Mouse (Mus musculus): Measurements from ENCODE around the gene Hoxb7. TPM values are rescaled to one million over a fixed set of nuclear protein-coding genes. Genes with fewer than 3 reads are reported as not detected.

The Hoxb7 gene
- polyA plus RNA-seq, 1 experiment = 13.1 TPM

DNA sequence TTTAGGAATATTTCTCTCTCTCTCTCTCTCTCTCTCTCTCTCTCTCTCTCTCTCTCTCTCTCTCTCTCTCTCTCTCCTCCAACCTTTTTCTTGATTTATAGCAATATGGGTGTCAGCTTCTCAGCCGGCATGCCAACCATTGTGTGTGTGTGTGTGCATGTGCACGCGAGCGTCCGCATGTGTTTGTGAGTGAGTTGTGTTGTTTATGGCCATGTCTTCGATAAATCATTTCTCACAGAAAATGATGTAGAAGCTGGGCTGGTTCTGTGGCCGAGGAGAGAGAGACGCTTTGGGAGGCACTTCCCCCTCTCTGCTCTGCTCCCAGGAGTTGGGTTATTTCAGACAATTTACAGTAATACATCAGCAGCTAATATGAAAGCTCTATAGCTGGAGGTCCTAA, 42.2 kb downstream of the Hoxb7 start:
- no peak for TF ChIP-seq POLR2A (IDR thresholded peaks at IDR 0.05; ENCODE audit: low read depth, low read length)
- H3K4me3 ChIP-seq (ENCODE audit: insufficient read depth, low read length) = no peak overlapping the region
- H3K27ac ChIP-seq (ENCODE audit: insufficient read depth, low read length) = peak overlapping the region; percentile 4; the same call in 1 of the 2 replicates
- H3K4me1 ChIP-seq (ENCODE audit: control insufficient read depth, insufficient read depth, low read length) = no peaks in the 10 kb centered on the region

DNA sequence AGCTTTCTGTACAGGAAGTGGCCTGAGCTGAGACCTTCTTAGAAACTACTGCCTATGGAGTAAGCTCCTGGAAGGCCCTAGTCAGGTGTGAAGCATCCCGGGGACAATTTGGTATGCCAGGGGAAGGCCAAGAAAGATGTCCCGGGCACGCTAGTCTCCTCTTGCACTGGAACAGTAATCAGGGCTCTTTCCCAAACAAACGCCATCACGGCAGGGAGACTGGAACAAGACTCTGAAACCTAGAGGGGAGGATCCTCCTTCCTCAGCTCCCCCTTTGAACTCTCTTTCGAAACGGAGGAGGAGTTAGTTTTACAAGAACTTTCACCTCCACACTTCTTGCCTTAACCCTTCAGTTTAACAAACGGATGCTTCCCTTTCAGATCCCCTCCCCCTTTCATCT, 45.7 kb downstream of the Hoxb7 start:
- Histone ChIP-seq H3K4me1 (ENCODE audit: control insufficient read depth, insufficient read depth, low read length) (no peaks in the 10 kb centered on the region), H3K4me3 (ENCODE audit: insufficient read depth, low read length) (peak overlapping the region; percentile 23), H3K27ac (ENCODE audit: insufficient read depth, low read length) (peak overlapping the region; percentile 81)

GRCm38 (mm10) chr11:96332618-96333032, 46.2 kb downstream of the Hoxb7 start:
- H3K27ac ChIP-seq (ENCODE audit: insufficient read depth, low read length) = peak overlapping the region; percentile 81
- no peak for TF ChIP-seq CTCF (IDR thresholded peaks at IDR 0.05; ENCODE audit: borderline replicate concordance, insufficient read depth, low read length)
- 0 out of 2 replicates have a peak, but pooled peaks have one; percentile 15 for TF ChIP-seq POLR2A (IDR thresholded peaks at IDR 0.05; ENCODE audit: low read depth, low read length)

More for the DNA sequence above, 45.7 kb downstream of the Hoxb7 start:
- no peak for TF ChIP-seq CTCF (IDR thresholded peaks at IDR 0.05; ENCODE audit: borderline replicate concordance, insufficient read depth, low read length)
- no peak for TF ChIP-seq POLR2A (IDR thresholded peaks at IDR 0.05; ENCODE audit: low read depth, low read length)

GRCm38 (mm10) chr11:96333241-96334001, 47.0 kb downstream of the Hoxb7 start:
- no peaks in the 10 kb centered on the region for H3K4me1 ChIP-seq (ENCODE audit: control insufficient read depth, insufficient read depth, low read length)
- TF ChIP-seq CTCF (IDR thresholded peaks at IDR 0.05; ENCODE audit: borderline replicate concordance, insufficient read depth, low read length) (no peak), POLR2A (IDR thresholded peaks at IDR 0.05; ENCODE audit: low read depth, low read length) (0 out of 2 replicates have a peak, but pooled peaks have one; percentile 8)
- H3K4me3 ChIP-seq (ENCODE audit: insufficient read depth, low read length) = peak overlapping the region; percentile 23
- peak overlapping the region; percentile 81 for H3K27ac ChIP-seq (ENCODE audit: insufficient read depth, low read length)

More at GRCm38 (mm10) chr11:96332618-96333032, 46.2 kb downstream of the Hoxb7 start:
- Histone ChIP-seq H3K4me3 (ENCODE audit: insufficient read depth, low read length) (peak overlapping the region; percentile 23), H3K4me1 (ENCODE audit: control insufficient read depth, insufficient read depth, low read length) (no peaks in the 10 kb centered on the region)

DNA sequence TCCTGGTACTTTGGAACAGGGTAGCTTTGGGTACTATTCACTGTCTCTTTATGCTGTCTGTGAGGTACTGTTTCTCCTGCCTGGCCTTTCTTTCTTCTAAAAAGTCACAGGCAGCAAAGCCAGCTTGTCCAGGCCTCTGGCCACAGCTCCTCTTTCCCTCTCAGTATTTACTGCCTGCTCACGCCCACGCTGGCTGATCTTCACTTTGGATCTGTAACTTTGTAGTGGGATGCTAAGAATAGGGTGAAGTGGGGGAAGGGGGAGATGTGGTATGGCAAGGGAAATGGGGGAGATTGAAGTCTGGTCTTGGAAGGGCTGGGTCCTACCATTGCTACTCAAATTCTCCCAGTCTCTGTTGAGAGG, 47.6 kb downstream of the Hoxb7 start:
- Histone ChIP-seq H3K4me1 (ENCODE audit: control insufficient read depth, insufficient read depth, low read length) (peaks cover 1% of the 10 kb centered on the region; the same call in 1 of the 2 replicates), H3K27ac (ENCODE audit: insufficient read depth, low read length) (peak overlapping the region; percentile 81), H3K4me3 (ENCODE audit: insufficient read depth, low read length) (peak overlapping the region; percentile 23)
- TF ChIP-seq CTCF (IDR thresholded peaks at IDR 0.05; ENCODE audit: borderline replicate concordance, insufficient read depth, low read length) (no peak), POLR2A (IDR thresholded peaks at IDR 0.05; ENCODE audit: low read depth, low read length) (no peak)

- no peak overlapping the region for H3K27ac ChIP-seq (ENCODE audit: insufficient read depth, low read length)
- no peak for TF ChIP-seq CTCF (IDR thresholded peaks at IDR 0.05; ENCODE audit: borderline replicate concordance, insufficient read depth, low read length)
- TF ChIP-seq POLR2A (IDR thresholded peaks at IDR 0.05; ENCODE audit: low read depth, low read length) = no peak
- H3K4me1 ChIP-seq (ENCODE audit: control insufficient read depth, insufficient read depth, low read length) = peaks cover 3% of the 10 kb centered on the region; the same call in 1 of the 2 replicates
- no peak overlapping the region for H3K4me3 ChIP-seq (ENCODE audit: insufficient read depth, low read length)
Observed at GRCm38 (mm10) chr11:96334998-96335397, 48.6 kb downstream of the Hoxb7 start.

DNA sequence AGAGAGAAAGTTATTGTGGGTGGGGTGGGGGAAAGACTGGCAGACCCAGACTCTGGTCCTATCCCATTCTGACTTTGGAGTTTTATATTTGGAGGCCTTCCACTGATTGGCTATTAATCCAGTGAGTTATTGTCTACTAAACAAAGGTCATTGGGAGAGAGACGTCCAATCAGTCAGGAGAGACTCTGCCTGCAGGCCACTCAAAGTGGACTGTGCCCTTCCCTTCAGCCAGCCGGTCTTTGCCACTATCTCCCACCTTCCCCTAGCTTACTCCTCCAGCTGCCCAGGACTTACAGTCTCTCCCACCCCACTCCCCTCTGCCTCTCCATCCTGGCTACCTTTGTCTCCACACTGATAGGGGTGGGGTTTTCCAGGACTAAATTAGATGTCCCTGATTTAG, 50.2 kb downstream of the Hoxb7 start:
- Histone ChIP-seq H3K27ac (ENCODE audit: insufficient read depth, low read length) (peak overlapping the region; percentile 21; the same call in 1 of the 2 replicates), H3K4me3 (ENCODE audit: insufficient read depth, low read length) (no peak overlapping the region), H3K4me1 (ENCODE audit: control insufficient read depth, insufficient read depth, low read length) (peaks cover 3% of the 10 kb centered on the region; the same call in 1 of the 2 replicates)
- TF ChIP-seq CTCF (IDR thresholded peaks at IDR 0.05; ENCODE audit: borderline replicate concordance, insufficient read depth, low read length) (no peak), POLR2A (IDR thresholded peaks at IDR 0.05; ENCODE audit: low read depth, low read length) (no peak)

DNA sequence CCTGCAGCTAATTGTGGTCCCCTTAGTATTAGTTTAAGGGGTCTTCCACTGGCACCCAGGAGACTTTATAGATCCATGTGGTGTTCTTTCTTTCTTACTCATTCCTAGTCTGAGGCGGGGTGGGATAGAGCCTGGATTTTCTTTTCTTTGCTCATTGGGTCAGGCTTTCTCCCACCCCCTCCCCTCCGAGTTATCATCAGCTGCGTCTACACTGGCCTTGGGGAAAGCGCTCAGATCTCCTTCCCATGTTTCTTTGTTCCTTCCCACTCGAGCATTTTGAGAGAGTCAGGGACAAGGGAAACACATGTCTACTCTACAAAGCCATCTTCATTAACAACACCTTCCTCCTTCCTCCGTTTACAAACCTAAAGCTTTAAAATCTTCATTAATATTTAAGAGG, 50.6 kb downstream of the Hoxb7 start:
- TF ChIP-seq POLR2A (IDR thresholded peaks at IDR 0.05; ENCODE audit: low read depth, low read length) = no peak
- TF ChIP-seq CTCF (IDR thresholded peaks at IDR 0.05; ENCODE audit: borderline replicate concordance, insufficient read depth, low read length) = no peak
- H3K4me1 ChIP-seq (ENCODE audit: control insufficient read depth, insufficient read depth, low read length) = peaks cover 3% of the 10 kb centered on the region; the same call in 1 of the 2 replicates
- 0 out of 2 replicates have a peak overlapping the region, but pooled peaks have one; percentile 21 for H3K27ac ChIP-seq (ENCODE audit: insufficient read depth, low read length)
- H3K4me3 ChIP-seq (ENCODE audit: insufficient read depth, low read length) = no peak overlapping the region

DNA sequence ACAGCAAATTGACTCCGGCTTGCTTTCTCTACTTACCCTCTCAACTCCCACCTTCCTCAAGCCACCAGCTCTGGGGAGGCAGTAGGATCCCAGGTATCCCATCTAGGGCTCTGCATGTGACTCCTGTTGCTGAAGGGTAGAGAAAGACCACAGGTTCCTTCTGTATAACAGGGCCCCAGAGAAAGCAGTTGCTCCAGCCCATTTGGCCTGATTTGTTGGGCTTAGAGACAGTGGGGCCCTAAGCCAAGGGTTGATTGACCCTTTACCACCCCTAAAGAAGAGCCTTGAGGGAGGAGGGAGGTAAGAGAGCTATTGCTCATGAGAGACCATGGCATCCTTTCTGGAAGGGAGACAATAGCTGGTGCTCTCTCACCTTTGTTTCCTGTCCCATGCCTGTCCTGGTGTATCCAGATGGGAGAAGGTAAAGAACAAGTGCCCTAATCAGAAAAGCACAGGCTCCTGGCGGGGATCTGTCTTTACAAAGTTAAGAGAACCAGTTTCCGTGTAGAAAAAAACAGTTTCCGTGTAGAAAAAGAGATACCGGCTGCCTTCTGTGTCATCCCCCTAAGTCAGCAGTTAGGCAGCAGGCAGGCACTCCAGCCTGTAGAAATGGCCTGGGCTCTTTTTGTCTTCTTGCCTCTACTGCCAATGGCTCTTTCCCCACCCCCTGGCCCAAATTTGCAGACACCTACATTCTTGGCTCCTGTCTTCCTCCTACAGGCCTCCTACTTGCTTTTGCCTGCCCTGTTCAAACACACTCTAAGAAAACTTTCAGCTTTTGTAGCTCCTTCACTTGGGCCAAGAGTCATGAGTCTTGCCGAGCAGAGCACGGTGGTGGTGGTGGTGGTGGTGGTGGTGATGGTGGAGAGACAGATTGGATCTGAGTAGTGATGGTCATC, 52.8 kb downstream of the Hoxb7 start:
- no peak for TF ChIP-seq POLR2A (IDR thresholded peaks at IDR 0.05; ENCODE audit: low read depth, low read length)
- no peak for TF ChIP-seq CTCF (IDR thresholded peaks at IDR 0.05; ENCODE audit: borderline replicate concordance, insufficient read depth, low read length)
- peaks cover 3% of the 10 kb centered on the region; the same call in 1 of the 2 replicates for H3K4me1 ChIP-seq (ENCODE audit: control insufficient read depth, insufficient read depth, low read length)
- no peak overlapping the region for H3K4me3 ChIP-seq (ENCODE audit: insufficient read depth, low read length)
- H3K27ac ChIP-seq (ENCODE audit: insufficient read depth, low read length) = peak overlapping the region; percentile 74

Other genes starting within 250 kb of the Hoxb7 start
- gene Ube2z, start 221.2 kb upstream of the Hoxb7 start, polyA plus RNA-seq (2011; ENCODE audit: insufficient read length, low read depth, missing spikeins) = 79.3 and 80.1 TPM in 2 replicates
- 206 and 212 TPM in 2 replicates for gene Atp5g1, start 211.0 kb upstream of the Hoxb7 start, polyA plus RNA-seq (2011; ENCODE audit: insufficient read length, low read depth, missing spikeins)
- gene Calcoco2, start 174.7 kb upstream of the Hoxb7 start, polyA plus RNA-seq (2011; ENCODE audit: insufficient read length, low read depth, missing spikeins) = not detected in 2 replicates
- gene Ttll6, start 152.8 kb upstream of the Hoxb7 start, polyA plus RNA-seq (2011; ENCODE audit: insufficient read length, low read depth, missing spikeins) = not detected in 2 replicates
- not detected in 2 replicates for gene Hoxb13, start 92.3 kb upstream of the Hoxb7 start, polyA plus RNA-seq (2011; ENCODE audit: insufficient read length, low read depth, missing spikeins)
- 43.5 and 51.7 TPM in 2 replicates for gene Hoxb9, start 15.2 kb upstream of the Hoxb7 start, polyA plus RNA-seq (2011; ENCODE audit: insufficient read length, low read depth, missing spikeins)
- 11.7 and 20.1 TPM in 2 replicates for gene Hoxb8, start 4.7 kb upstream of the Hoxb7 start, polyA plus RNA-seq (2011; ENCODE audit: insufficient read length, low read depth, missing spikeins)
- 9.6 and 14.1 TPM in 2 replicates for gene Hoxb6, start 5.9 kb downstream of the Hoxb7 start, polyA plus RNA-seq (2011; ENCODE audit: insufficient read length, low read depth, missing spikeins)
- gene Hoxb5, start 16.7 kb downstream of the Hoxb7 start, polyA plus RNA-seq (2011; ENCODE audit: insufficient read length, low read depth, missing spikeins) = 4.1 and 5.9 TPM in 2 replicates
- gene Hoxb4, start 31.6 kb downstream of the Hoxb7 start, polyA plus RNA-seq (2011; ENCODE audit: insufficient read length, low read depth, missing spikeins) = 8.3 and 10.4 TPM in 2 replicates
- 19.1 and 21.9 TPM in 2 replicates for gene Hoxb3, start 36.7 kb downstream of the Hoxb7 start, polyA plus RNA-seq (2011; ENCODE audit: insufficient read length, low read depth, missing spikeins)
- 6.6 and 11.0 TPM in 2 replicates for gene Hoxb2, start 63.9 kb downstream of the Hoxb7 start, polyA plus RNA-seq (2011; ENCODE audit: insufficient read length, low read depth, missing spikeins)
- gene Hoxb1, start 79.1 kb downstream of the Hoxb7 start, polyA plus RNA-seq (2011; ENCODE audit: insufficient read length, low read depth, missing spikeins) = not detected in 2 replicates
- 0.47 TPM in 1 of 2 replicates, not detected in the other for gene Skap1, start 178.0 kb downstream of the Hoxb7 start, polyA plus RNA-seq (2011; ENCODE audit: insufficient read length, low read depth, missing spikeins)